Mouse (Mus musculus) granulocyte monocyte progenitor cell, adult 5-6 weeks (primary cell): ENCODE measurements around the gene Tspan18. TPM values are rescaled to one million over a fixed set of nuclear protein-coding genes. Genes with fewer than 3 reads are reported as not detected.

Experiments used
- ATAC-seq: replicated peaks from 2 replicates; pipeline ENCODE4 v1.8.0; 2016; ENCODE audit warnings: mild to moderate bottlenecking, moderate TSS enrichment, inconsistent platforms; ENCODE audit not compliant: poor library complexity, severe bottlenecking
- total RNA-seq, 2 experiments: library from RNA; stranded (forward) in 1 of 2; stranded (reverse) in 1 of 2; fragments of 200-712, 200-1000 nt in 1 of 2; fragments of >200 nt in 1 of 2; fragmentation: Nextera tagmentation in 1 of 2; gene quantifications; 2 replicates each; pipeline ENCODE4 v1.2.3; 2014 to 2017

Gene Tspan18
- total RNA-seq, 2 experiments from 2014 or later: not detected

DNA sequence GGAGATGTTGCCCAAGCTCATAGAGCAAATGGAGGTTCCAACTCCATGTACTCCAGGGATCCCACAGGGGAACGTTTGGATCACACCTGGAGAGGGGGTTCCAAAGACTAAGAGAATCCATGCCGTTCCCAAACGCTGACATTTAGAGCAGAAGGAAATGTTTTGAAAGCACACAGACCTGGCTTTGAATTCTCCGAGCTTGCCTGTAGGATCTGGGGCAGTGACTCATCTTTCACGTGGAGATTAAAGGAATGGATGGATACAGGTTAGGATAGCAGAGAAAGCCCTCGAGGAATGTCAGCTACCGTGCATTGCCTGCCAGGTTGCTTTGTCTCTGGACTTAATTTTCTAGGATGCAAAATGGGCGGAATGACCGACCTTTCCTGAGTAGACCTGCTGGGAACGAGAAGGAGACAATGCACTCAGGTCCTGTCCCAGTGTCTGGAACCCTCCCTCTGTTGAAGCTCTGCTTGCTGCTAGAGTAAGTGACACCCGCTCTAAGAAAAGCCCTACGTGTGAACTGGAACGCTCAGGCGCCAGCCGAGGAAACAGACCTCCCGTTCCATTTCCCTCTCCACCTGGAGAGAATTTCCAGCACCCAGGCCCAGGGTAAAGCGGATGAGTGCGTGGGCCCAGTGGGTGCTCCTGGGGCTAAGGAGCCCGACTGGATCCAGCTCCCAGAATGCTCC, 164.0 kb downstream of the Tspan18 start:
- no peak for ATAC-seq

DNA sequence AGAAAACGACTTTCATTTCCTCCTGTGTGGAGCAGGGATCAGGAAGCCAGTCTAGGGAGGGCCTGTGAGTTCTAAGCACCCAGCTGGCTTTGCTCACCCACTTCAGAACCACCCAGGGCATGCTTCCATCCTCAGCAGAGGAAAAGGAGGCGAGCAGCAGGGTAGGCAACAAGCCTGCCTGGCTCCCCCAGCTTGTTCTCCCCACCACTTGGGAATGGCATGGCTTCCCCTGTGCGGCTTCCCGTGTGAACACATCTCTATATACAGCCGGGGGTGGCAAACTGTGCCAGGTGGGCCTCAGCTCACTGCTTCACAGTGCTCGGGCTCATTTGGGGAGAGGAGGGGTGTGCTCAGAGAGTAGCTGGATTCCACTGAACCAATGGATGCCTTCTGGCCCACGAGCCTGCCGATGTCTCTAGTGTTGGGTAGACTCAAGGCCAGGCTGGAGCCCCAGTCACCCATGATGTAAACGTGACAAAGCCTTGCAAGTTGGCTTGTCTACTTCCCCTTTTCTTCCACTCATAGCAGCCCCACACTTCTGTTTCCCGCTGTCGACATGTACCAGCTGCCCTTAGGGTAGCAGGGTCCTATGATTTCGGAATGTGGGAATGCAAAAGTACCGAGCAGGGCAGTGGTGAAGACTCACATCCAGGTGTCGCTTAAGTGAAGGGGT, 167.4 kb downstream of the Tspan18 start:
- peak; percentile 87 for ATAC-seq

DNA sequence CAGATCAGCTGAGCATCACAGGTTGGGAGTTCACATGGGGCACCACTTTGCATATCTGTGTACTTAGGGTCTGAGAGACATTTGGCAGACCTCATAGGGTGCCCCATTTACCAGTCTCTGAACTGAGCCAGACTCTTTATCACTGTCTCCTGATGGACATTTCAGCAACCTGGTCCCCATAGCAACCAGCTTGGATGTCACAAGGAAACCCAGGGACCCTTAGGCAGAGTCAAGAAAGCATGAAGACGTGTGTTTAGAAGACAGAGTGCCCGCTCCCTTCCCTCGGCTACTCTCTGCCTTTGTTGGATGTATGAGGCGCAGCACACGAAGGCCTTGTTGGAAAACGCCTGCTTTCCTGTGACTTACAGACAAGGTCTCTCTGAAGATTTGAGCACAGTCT, 168.0 kb downstream of the Tspan18 start:
- ATAC-seq: no peak

DNA sequence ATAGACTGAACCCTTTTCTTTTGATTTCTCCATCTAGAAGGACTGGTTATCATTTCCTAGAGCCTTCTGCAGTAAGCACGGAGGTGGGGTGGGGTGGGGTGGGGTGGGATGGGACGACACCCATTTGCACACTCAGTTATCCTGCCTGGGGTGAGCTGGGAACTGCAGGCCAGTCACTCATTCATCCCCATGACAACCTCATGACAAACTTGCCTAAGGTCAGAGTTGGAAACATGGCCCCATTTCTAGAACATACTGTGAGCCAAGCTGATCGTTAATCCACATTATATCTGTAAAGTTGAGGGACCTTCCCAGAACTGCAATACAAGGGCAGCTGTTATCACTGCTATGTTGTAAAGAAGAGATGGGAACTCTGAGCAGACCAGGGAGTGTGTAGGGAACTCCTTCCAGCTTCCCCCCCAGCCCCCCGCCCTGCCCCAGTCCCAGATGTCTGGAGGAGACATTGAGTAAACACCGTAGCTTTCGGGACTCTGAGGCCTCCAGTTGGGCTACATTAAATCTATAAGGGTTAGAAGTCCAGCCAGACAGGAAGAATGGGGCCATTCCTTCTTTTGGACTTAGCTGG, 170.5 kb downstream of the Tspan18 start:
- no peak for ATAC-seq

DNA sequence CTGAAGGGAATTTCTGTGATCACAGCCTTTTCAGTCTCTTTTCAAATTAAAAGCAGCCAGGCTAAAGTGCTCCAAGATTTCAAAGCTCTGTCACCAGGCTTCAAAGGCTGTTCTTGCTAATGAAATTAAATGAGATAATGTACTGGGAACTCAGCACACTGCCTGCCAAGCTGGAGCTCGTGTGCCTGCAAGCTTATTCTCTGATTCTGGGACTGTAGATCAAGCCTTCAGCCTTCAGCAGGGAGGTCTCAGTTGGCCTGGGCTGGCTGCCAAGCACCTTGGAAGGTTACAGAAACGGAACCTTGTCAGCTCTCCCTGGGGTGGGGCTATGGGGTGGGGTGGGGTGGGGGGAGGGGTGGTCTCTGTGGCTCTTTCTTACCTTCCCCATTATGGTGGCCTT, 171.0 kb downstream of the Tspan18 start:
- peak; percentile 14 for ATAC-seq

DNA sequence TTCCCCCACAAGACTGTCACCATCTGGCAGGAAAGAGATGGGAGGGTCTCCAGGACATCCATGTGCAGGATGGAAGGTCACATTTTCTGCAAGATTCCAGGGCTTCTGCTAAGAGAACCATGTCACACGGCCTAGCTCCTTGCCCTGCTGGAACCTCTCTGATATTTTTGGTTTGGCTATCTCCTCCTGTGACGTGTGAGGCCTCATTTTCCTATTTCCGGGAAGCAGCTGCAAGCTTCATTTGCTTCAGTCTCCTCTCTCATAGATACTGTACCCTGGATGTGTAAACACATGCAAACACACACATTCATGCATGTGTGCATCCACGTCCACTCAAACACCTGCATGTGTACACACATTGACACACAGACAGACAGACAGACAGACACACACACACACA, 171.5 kb downstream of the Tspan18 start:
- no peak for ATAC-seq

DNA sequence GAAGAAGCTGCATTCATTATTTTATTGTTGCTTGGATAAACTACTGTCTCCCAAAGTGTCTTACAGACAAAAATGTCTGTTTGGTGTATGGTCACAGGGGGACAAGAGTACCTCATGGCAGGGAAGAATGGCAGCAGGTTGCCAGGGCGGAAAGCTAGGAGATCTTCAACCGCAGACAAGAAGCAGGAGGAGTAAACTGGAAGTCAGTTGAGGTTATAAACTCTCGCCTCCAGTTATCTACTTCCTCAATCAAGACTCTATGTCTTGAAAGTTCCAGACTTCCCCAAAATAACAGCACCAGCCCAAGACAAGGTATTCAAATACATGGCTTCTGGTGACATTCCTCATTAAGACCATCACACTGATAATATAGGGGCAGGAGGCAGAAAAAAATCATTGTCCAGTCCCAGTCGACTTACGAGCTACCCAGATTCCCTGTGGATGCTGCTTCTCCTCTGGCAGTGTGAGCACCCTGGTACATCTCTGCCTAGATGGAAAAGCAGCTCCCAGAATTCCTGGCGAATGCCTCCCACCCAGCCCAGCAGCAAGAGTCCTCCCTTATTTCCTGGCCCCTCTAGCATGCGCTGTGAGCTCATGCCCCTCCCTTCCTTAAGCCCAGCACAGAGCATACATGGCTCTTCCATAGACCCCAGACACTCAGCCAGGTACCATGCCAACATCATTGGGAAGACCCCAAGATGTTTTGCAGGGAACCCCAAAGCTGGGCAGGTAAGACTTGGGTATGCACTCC, 172.2 kb downstream of the Tspan18 start:
- ATAC-seq: peak; percentile 76

DNA sequence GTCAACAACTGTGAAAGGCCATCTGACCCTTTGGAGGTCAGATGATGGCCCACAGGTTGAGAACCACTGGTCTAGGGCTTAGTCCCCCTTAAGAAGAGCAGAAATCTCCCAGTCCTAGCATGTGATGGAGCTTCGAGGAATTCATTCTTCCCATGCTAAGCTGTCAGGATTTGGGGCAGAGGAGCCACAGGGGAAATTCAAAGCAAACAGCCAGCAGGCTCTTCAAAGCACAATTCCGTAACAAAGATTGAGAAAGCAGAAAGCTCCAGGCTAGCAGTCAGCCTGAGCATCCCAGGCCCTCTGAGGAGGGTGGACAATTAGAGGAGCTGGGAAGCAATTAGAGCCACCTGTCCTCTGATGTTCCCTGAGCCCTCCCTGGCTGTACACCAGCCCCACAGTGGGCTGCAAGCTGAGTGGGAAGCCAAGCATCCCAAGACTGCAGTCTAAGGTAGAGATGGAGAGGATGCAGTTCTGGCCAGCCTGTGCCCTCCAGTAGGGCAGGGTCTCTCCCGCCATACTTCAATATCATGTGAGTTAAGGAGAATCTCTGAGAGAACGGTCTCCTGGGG, 173.8 kb downstream of the Tspan18 start:
- no peak for ATAC-seq

DNA sequence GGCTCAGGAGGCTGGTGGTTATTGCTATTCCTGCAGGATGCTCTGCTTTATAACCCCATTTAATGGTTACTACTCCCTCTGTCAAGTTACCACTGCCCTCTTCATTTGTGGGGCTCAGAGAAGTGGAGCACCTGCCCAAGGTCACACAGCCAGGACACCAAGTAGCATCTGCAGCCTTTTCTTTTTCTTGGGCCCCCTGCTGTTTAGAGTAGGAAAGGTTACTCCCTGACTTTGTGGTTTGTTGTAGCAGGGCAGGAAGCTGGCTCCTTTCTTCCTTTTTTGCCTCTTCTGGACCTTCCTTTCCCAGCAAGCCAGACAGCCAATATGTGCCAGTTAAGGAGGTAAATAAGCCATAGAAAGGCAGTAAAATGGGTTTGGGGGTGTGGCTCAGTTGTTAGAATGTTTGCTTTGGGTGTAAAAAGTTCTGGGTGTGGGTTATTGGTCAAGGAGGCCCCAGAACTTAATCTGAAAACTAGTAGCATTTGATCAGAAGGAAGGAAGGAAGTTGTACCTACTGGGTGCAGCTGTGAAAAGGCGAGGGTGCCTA, 179.7 kb downstream of the Tspan18 start:
- peak; percentile 42 for ATAC-seq

DNA sequence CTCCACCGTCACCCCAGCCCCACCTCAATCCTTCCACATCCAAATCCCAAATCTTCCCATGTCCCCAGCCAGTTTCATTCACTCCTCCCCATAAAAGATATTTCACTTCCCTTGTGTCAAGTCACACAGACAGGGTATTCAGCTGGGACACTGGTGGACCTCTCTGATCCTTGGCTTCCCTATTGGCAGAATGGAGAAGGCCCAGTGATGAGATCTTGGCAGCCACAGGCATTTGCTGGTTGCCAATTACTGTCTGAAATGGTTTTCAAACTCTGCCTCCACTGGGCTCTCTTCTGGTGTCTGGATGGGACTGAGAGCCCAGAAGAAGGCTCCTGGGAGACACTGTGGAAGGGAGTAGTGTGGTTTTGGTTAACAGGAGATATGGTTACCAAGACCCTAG, 180.5 kb downstream of the Tspan18 start:
- ATAC-seq: no peak

DNA sequence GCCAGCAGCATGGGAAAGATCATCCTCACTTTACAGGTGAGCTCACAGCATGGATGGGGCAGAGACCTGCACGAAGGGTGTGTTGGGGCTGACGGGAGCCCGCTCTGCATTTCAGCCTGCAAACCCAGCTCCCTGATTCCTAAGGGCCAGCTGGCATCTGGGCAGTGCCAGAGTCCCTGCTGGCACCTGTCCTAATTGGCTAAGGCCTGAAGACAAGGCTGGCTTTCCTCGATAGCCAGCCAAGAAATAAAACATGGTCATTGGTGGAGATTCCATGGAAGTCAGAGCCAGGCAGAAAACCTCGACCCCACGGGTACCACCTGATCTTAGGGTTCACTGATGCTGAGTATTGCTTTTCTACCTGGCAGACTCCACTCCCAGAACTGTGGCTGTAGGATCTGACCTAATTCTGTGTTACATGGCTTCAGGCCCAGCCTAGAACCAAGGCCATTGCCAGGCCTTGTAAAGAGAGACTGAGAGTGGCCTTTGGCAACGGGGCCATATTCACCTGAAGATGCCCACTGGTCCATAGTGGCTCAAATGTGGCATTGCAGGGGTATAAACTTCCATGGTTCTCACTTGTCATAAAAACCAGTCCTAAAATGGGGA, 181.3 kb downstream of the Tspan18 start:
- no peak for ATAC-seq

DNA sequence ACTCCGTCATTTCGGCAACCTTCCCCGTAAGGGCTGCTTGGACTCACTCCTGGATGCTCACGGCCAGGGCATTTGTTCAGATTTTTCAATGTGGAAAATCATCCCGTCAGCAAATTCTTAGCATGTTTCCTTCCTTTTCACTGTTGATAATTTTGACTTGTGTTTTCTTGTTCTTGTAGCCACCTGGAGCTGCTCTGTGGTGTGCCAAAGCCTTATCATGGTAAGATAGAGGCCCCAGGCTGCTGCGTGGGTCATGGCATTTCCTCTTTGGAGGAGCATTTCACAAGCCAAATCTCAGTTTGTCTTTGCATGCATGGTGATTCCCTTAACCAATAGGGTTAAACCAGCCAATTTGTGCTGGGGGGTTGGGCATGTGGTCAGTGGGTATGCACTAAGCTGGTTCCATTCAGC, 182.1 kb downstream of the Tspan18 start:
- ATAC-seq: peak; percentile 34; the same call in 1 of the 2 replicates

Other genes with a start within 250 kb of the Tspan18 start
- 3.6 and 4.5 TPM in 2 replicates for gene Trp53i11, start 147.0 kb downstream of the Tspan18 start, total RNA-seq (2014; fragmentation: Nextera tagmentation)
- 0.39 and 0.82 TPM in 2 replicates for gene Trp53i11, start 147.0 kb downstream of the Tspan18 start, total RNA-seq (2017)
- 17.7 and 22.8 TPM in 2 replicates for gene Cd82, start 128.6 kb upstream of the Tspan18 start, total RNA-seq (2014; fragmentation: Nextera tagmentation)
- gene Cd82, start 128.6 kb upstream of the Tspan18 start, total RNA-seq (2017): 11.3 and 23.5 TPM in 2 replicates
- gene Gm10803, start 226.1 kb upstream of the Tspan18 start, total RNA-seq (2014; fragmentation: Nextera tagmentation): not detected in 2 replicates
- gene Gm10803, start 226.1 kb upstream of the Tspan18 start, total RNA-seq (2017): not detected in 2 replicates